Mouse (Mus musculus): Measurements from ENCODE around the gene Mmp25. TPM values are rescaled to one million over a fixed set of nuclear protein-coding genes. Genes with fewer than 3 reads are reported as not detected.

Gene Mmp25
- polyA plus RNA-seq (2017; shearing (Covaris generic)): 0.77 TPM

GRCm38 (mm10) chr17:23644613-23645495 is at the start of gene Mmp25:
Gene Mmp25, minus strand, starts transcription at chr17:23645277.

GRCm38 (mm10) chr17:23683856-23684672 is 39.0 kb upstream of the Mmp25 start, which contains the start of gene Cldn9:
Gene Cldn9, minus strand, starts transcription at chr17:23684026.

GRCm38 (mm10) chr17:23679127-23679835 is 34.2 kb upstream of the Mmp25 start, which contains the start of gene Cldn6:
Gene Cldn6, plus strand, starts transcription at chr17:23679249.

GRCm38 (mm10) chr17:23677236-23677679 is 32.2 kb upstream of the Mmp25 start, which contains the start of gene Tnfrsf12a:
Gene Tnfrsf12a, minus strand, starts transcription at chr17:23677468.

GRCm38 (mm10) chr17:23673424-23674073 is 28.5 kb upstream of the Mmp25 start, which contains the start of the genes Hcfc1r1 and Thoc6:
Gene Hcfc1r1, plus strand, starts transcription at chr17:23673596.
Gene Thoc6, minus strand, starts transcription at chr17:23673882.

GRCm38 (mm10) chr17:23660117-23660875 is 15.2 kb upstream of the Mmp25 start, which contains the start of gene Bicdl2:
Gene Bicdl2, plus strand, starts transcription at chr17:23660506.

GRCm38 (mm10) chr17:23600641-23601622 is 44.1 kb downstream of the Mmp25 start, which contains the start of gene Zscan10:
Gene Zscan10, plus strand, starts transcription at chr17:23600856.

GRCm38 (mm10) chr17:23598582-23599552 is 46.2 kb downstream of the Mmp25 start, which contains the start of gene Zfp13:
Gene Zfp13, minus strand, starts transcription at chr17:23599487.

Other genes with a start within 250 kb of the Mmp25 start
- not detected for gene Vmn2r117, start 165.6 kb downstream of the Mmp25 start, polyA plus RNA-seq (2017; shearing (Covaris generic))
- 18.8 TPM for gene Zfp213, start 81.0 kb downstream of the Mmp25 start, polyA plus RNA-seq (2017; shearing (Covaris generic))
- not detected for gene Zfp13, start 45.8 kb downstream of the Mmp25 start, polyA plus RNA-seq (2017; shearing (Covaris generic))
- gene Zscan10, start 44.4 kb downstream of the Mmp25 start, polyA plus RNA-seq (2017; shearing (Covaris generic)): 2.0 TPM
- not detected for gene Bicdl2, start 15.2 kb upstream of the Mmp25 start, polyA plus RNA-seq (2017; shearing (Covaris generic))
- 68.4 TPM for gene Hcfc1r1, start 28.3 kb upstream of the Mmp25 start, polyA plus RNA-seq (2017; shearing (Covaris generic))
- gene Thoc6, start 28.6 kb upstream of the Mmp25 start, polyA plus RNA-seq (2017; shearing (Covaris generic)): 33.8 TPM
- 9.2 TPM for gene Tnfrsf12a, start 32.2 kb upstream of the Mmp25 start, polyA plus RNA-seq (2017; shearing (Covaris generic))
- not detected for gene Cldn6, start 34.0 kb upstream of the Mmp25 start, polyA plus RNA-seq (2017; shearing (Covaris generic))
- not detected for gene Cldn9, start 38.7 kb upstream of the Mmp25 start, polyA plus RNA-seq (2017; shearing (Covaris generic))
- gene 1520401A03Rik, start 77.5 kb upstream of the Mmp25 start, polyA plus RNA-seq (2017; shearing (Covaris generic)): not detected
- 28.6 TPM for gene Pkmyt1, start 81.1 kb upstream of the Mmp25 start, polyA plus RNA-seq (2017; shearing (Covaris generic))
- gene Paqr4, start 95.6 kb upstream of the Mmp25 start, polyA plus RNA-seq (2017; shearing (Covaris generic)): 10.4 TPM
- 6.0 TPM for gene Kremen2, start 100.6 kb upstream of the Mmp25 start, polyA plus RNA-seq (2017; shearing (Covaris generic))
- gene Flywch1, start 126.3 kb upstream of the Mmp25 start, polyA plus RNA-seq (2017; shearing (Covaris generic)): 34.0 TPM
- gene Flywch2, start 140.8 kb upstream of the Mmp25 start, polyA plus RNA-seq (2017; shearing (Covaris generic)): 4.5 TPM
- gene Srrm2, start 145.3 kb upstream of the Mmp25 start, polyA plus RNA-seq (2017; shearing (Covaris generic)): 568 TPM
- gene Elob, start 183.9 kb upstream of the Mmp25 start, polyA plus RNA-seq (2017; shearing (Covaris generic)): 672 TPM
- gene Prss33, start 190.8 kb upstream of the Mmp25 start, polyA plus RNA-seq (2017; shearing (Covaris generic)): 0.39 TPM
- gene Prss32, start 198.6 kb upstream of the Mmp25 start, polyA plus RNA-seq (2017; shearing (Covaris generic)): not detected
- 6.6 TPM for gene Prss41, start 198.9 kb upstream of the Mmp25 start, polyA plus RNA-seq (2017; shearing (Covaris generic))
- gene Prss21, start 222.8 kb upstream of the Mmp25 start, polyA plus RNA-seq (2017; shearing (Covaris generic)): not detected
- not detected for gene Dcpp1, start 235.6 kb upstream of the Mmp25 start, polyA plus RNA-seq (2017; shearing (Covaris generic))
- gene Dcpp2, start 235.6 kb upstream of the Mmp25 start, polyA plus RNA-seq (2017; shearing (Covaris generic)): not detected